Mouse (Mus musculus) embryonic fibroblast, embryonic 13.5 days (primary cell): ENCODE data around the gene Fam57b. TPM values are rescaled to one million over a fixed set of nuclear protein-coding genes. Genes with fewer than 3 reads are reported as not detected.

Experiments used
- H3K27ac ChIP-seq: 2 replicates; pipeline ENCODE4 v1.5.1; 2012; ENCODE audit warnings: low read length, control low read depth, inconsistent platforms; ENCODE audit not compliant: insufficient read depth
- H3K4me1 ChIP-seq: 2 replicates; pipeline ENCODE4 v1.6.1; 2011; ENCODE audit warnings: low read length; ENCODE audit not compliant: control insufficient read depth, insufficient read depth
- H3K4me3 ChIP-seq: 2 replicates; pipeline ENCODE4 v1.5.1; 2011; ENCODE audit warnings: mild to moderate bottlenecking, control low read depth, low read length; ENCODE audit not compliant: insufficient read depth
- CTCF ChIP-seq: IDR thresholded peaks from 2 replicates; pipeline ENCODE4 v1.5.1; 2011; ENCODE audit warnings: mild to moderate bottlenecking, control low read depth, low read length, moderate library complexity, borderline replicate concordance; ENCODE audit not compliant: insufficient read depth
- POLR2A ChIP-seq: IDR thresholded peaks from 2 replicates; pipeline ENCODE4 v1.6.1; 2011; ENCODE audit warnings: low read depth, mild to moderate bottlenecking, control low read depth, low read length, moderate library complexity
- polyA plus RNA-seq: library from polyadenylated mRNA; stranded (reverse); fragments of >200 nt; gene quantifications from 2 replicates; pipeline ENCODE4 v1.2.4, GENCODE M21; 2011; ENCODE audit warnings: low read depth; ENCODE audit not compliant: missing spikeins, insufficient read length

The Fam57b gene
- polyA plus RNA-seq, 1 experiment, result 1.2 TPM

GRCm38 (mm10) chr7:126862147-126862784 lies 64.8 kb downstream of the Fam57b start, which contains the start of gene Ino80e:
TSS of gene Ino80e (minus strand) at chr7:126862377.
- Histone ChIP-seq H3K4me1 (no peaks in the 10 kb centered on the region), H3K4me3 (peak within 1 kb of the TSS; percentile 72), H3K27ac (peak within 1 kb of the TSS; percentile 51)
- TF ChIP-seq POLR2A (peak; percentile 44; the same call in 1 of the 2 replicates), CTCF (no peak)

- TF ChIP-seq CTCF (no peak), POLR2A (no peak)
- H3K4me1 ChIP-seq, result no peaks in the 10 kb centered on the region
- H3K27ac ChIP-seq, result no peak overlapping the region
- no peak overlapping the region for H3K4me3 ChIP-seq
Measured at GRCm38 (mm10) chr7:126863791-126864190, 66.3 kb downstream of the Fam57b start.

DNA sequence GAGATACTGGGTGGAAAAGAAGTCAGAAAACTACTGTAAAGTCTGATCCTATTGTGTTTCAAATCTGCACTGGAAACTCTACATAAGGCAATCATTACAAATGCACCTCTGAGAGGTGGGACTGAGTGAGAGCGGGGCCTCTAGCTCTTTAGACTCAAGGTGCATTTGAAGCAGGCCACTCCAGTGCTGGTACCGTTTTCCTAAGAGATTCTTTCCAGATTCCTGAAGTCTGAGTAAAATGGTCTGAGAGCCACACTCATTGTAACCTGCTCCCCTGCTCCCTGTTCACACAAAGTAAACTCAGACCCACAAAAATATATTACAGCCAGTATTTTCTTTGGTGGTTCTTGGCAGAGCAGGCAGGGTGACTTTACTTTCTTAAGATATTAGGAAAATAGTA lies 70.1 kb downstream of the Fam57b start:
- no peak for TF ChIP-seq CTCF
- TF ChIP-seq POLR2A, result no peak
- no peaks in the 10 kb centered on the region for H3K4me1 ChIP-seq

DNA sequence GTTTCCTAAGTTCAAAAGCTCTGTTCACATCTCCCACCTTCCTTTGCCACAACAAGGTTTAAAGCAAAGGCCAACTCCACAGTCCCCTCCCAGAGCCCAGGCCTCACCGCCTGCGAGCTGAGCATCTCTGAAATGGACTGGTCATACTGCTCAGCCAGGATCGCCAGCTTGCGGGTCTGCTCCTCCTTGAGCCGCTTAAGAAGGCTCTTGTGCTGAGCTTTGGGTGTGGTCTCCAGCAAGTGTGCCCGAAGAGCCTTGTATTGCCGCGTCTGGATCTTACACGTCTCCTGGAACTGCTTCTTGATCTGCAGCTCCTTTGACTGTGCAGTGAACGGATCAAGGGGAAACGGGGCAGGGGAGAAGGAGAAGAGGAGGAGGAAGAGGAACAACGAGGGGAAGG lies 70.5 kb downstream of the Fam57b start:
- TF ChIP-seq CTCF (no peak), POLR2A (no peak)
- H3K4me3 ChIP-seq, result no peak overlapping the region
- no peaks in the 10 kb centered on the region for H3K4me1 ChIP-seq
- H3K27ac ChIP-seq, result no peak overlapping the region

More for the DNA sequence above, 70.1 kb downstream of the Fam57b start:
- no peak overlapping the region for H3K4me3 ChIP-seq
- no peak overlapping the region for H3K27ac ChIP-seq

- H3K4me1 ChIP-seq, result no peaks in the 10 kb centered on the region
- no peak overlapping the region for H3K27ac ChIP-seq
- H3K4me3 ChIP-seq, result no peak overlapping the region
- no peak for TF ChIP-seq CTCF
- no peak for TF ChIP-seq POLR2A
Measured at GRCm38 (mm10) chr7:126869780-126870519, 72.5 kb downstream of the Fam57b start.

GRCm38 (mm10) chr7:126870520-126870891 lies 73.0 kb downstream of the Fam57b start:
- H3K4me3 ChIP-seq, result no peak overlapping the region
- TF ChIP-seq POLR2A (no peak), CTCF (no peak)
- no peak overlapping the region for H3K27ac ChIP-seq
- no peaks in the 10 kb centered on the region for H3K4me1 ChIP-seq

GRCm38 (mm10) chr7:126877239-126877638 lies 79.8 kb downstream of the Fam57b start:
- TF ChIP-seq POLR2A (no peak), CTCF (no peak)
- H3K27ac ChIP-seq, result no peak overlapping the region
- H3K4me3 ChIP-seq, result no peak overlapping the region
- H3K4me1 ChIP-seq, result no peaks in the 10 kb centered on the region; the same call in 1 of the 2 replicates

Other genes with a start within 250 kb of the Fam57b start
- gene Eif3c, start 231.3 kb upstream of the Fam57b start, polyA plus RNA-seq, result 413 and 481 TPM in 2 replicates
- 9.3 and 10.0 TPM in 2 replicates for gene Apobr, start 212.7 kb upstream of the Fam57b start, polyA plus RNA-seq
- 12.4 and 16.7 TPM in 2 replicates for gene Cln3, start 211.9 kb upstream of the Fam57b start, polyA plus RNA-seq
- gene Il27, start 202.7 kb upstream of the Fam57b start, polyA plus RNA-seq, result not detected in 2 replicates
- gene Nupr1, start 166.8 kb upstream of the Fam57b start, polyA plus RNA-seq, result 179 and 208 TPM in 2 replicates
- gene Sgf29, start 148.4 kb upstream of the Fam57b start, polyA plus RNA-seq, result 17.7 and 30.3 TPM in 2 replicates
- gene Sult1a1, start 121.2 kb upstream of the Fam57b start, polyA plus RNA-seq, result 0.95 TPM in 1 of 2 replicates, not detected in the other
- 56.5 and 84.6 TPM in 2 replicates for gene Bola2, start 102.3 kb upstream of the Fam57b start, polyA plus RNA-seq
- 5.7 and 8.7 TPM in 2 replicates for gene Slx1b, start 101.9 kb upstream of the Fam57b start, polyA plus RNA-seq
- 1.0 and 6.5 TPM in 2 replicates for gene Coro1a, start 89.9 kb upstream of the Fam57b start, polyA plus RNA-seq
- 132 and 145 TPM in 2 replicates for gene Mapk3, start 38.1 kb upstream of the Fam57b start, polyA plus RNA-seq
- gene Gdpd3, start 31.3 kb upstream of the Fam57b start, polyA plus RNA-seq, result 2.8 and 3.6 TPM in 2 replicates
- gene Ypel3, start 20.7 kb upstream of the Fam57b start, polyA plus RNA-seq, result 58.8 and 62.2 TPM in 2 replicates
- gene Tbx6, start 16.2 kb upstream of the Fam57b start, polyA plus RNA-seq, result 0.49 TPM in 1 of 2 replicates, not detected in the other
- 106 and 118 TPM in 2 replicates for gene Ppp4c, start 5.2 kb upstream of the Fam57b start, polyA plus RNA-seq
- not detected in 2 replicates for gene 4930451I11Rik, start 34.0 kb downstream of the Fam57b start, polyA plus RNA-seq
- not detected in 2 replicates for gene Doc2a, start 49.7 kb downstream of the Fam57b start, polyA plus RNA-seq
- 20.5 and 40.2 TPM in 2 replicates for gene Hirip3, start 64.3 kb downstream of the Fam57b start, polyA plus RNA-seq
- gene Ino80e, start 64.7 kb downstream of the Fam57b start, polyA plus RNA-seq, result 54.0 and 63.0 TPM in 2 replicates
- 42.0 and 45.4 TPM in 2 replicates for gene Taok2, start 87.0 kb downstream of the Fam57b start, polyA plus RNA-seq
- gene Tmem219, start 125.2 kb downstream of the Fam57b start, polyA plus RNA-seq, result 30.7 and 33.6 TPM in 2 replicates
- 9.0 and 9.1 TPM in 2 replicates for gene Kctd13, start 131.2 kb downstream of the Fam57b start, polyA plus RNA-seq
- gene Asphd1, start 151.9 kb downstream of the Fam57b start, polyA plus RNA-seq, result 0.30 TPM in 1 of 2 replicates, not detected in the other
- not detected in 2 replicates for gene Sez6l2, start 152.9 kb downstream of the Fam57b start, polyA plus RNA-seq
- gene Cdipt, start 178.2 kb downstream of the Fam57b start, polyA plus RNA-seq, result 134 and 139 TPM in 2 replicates
- gene Cdiptos, start 178.4 kb downstream of the Fam57b start, polyA plus RNA-seq, result 1.7 TPM in 1 of 2 replicates, not detected in the other
- gene Mvp, start 217.0 kb downstream of the Fam57b start, polyA plus RNA-seq, result 32.2 and 47.6 TPM in 2 replicates
- 21.7 and 25.6 TPM in 2 replicates for gene Pagr1b, start 218.8 kb downstream of the Fam57b start, polyA plus RNA-seq
- 14.0 and 14.3 TPM in 2 replicates for gene Pagr1a, start 219.7 kb downstream of the Fam57b start, polyA plus RNA-seq
- gene Gm42742, start 223.4 kb downstream of the Fam57b start, polyA plus RNA-seq, result 13.5 and 15.7 TPM in 2 replicates
- 3.1 and 15.3 TPM in 2 replicates for gene Prrt2, start 223.5 kb downstream of the Fam57b start, polyA plus RNA-seq
- gene Maz, start 229.4 kb downstream of the Fam57b start, polyA plus RNA-seq, result 86.9 and 127 TPM in 2 replicates
- gene Kif22, start 244.8 kb downstream of the Fam57b start, polyA plus RNA-seq, result 22.5 and 37.4 TPM in 2 replicates